9 mouse cellular contexts compared by ENCODE assay signal in the genomic region with DNA sequence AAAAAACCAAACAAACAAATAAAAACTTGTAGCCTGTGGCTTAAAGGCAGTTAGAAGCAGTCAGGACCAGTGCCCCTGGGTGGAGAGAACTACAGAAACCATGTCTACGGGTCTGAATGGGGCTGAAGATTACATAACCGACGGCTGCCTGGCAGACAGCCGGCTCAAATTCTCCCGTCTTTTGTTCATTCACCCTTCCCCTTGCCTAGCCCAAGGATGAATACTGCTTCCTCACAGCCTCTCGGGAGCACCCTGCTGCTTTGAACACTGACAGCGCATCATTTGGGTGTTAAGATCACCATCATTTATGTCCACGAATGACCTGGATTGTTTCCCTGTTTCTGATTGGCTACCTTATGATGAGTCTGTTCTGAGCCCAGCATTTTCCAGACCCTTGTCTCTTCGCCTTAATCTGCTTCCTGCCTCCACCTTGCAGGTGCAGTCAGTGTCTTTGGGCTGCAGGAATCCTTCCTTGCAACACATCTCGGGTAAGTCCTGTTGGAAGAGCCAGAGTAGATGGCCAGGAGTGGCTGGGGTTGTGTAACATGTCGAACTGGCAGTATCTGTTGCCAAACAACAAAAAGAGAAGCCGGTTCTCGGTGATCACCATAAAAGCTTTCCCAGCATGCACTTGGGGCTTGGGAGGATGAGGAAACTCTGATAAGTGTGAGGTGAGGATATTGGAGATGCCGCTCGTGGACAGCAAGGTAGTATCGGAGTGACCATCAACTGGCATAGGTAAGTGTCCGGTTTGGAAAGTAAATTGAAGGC. TPM values are rescaled to one million over a fixed set of nuclear protein-coding genes. Genes with fewer than 3 reads are reported as not detected.
DNase-seq lines count a peak whose midpoint lies in the region; ATAC-seq and TF ChIP-seq lines count a peak whose summit lies in the region.
"Had no signal": no experiment of that assay in that cellular context is flagged by ENCODE, and none has a peak within 500 bp of the region (broad histone marks: within the 10 kb centered on the region; RNA-seq: fewer than 3 reads in every experiment).

Gpld1 (plus strand) TSS at position 641 of the 771 bp plus-strand sequence.

- peak; percentile 25 for DNase-seq in forebrain, postnatal 0 days
- no peak for DNase-seq in neural tube, embryonic 10.5 days (ENCODE audit: extremely low spot score, low spot score)
- DNase-seq in frontal cortex, adult 2 months (ENCODE audit: extremely low spot score in 1 of 2, low spot score in 1 of 2), result peak in 1 of 2 experiments; percentile 47
- DNase-seq in urinary bladder, adult 18-20 months (ENCODE audit: low spot score in 2 of 2), result no peak
- DNase-seq in MN1 (ENCODE audit: low spot score), result no peak
- DNase-seq: heart, postnatal 10 days had no signal

- peaks cover 10% of the 10 kb centered on the region for H3K4me1 ChIP-seq in forebrain, postnatal 0 days (ENCODE audit: insufficient read depth)
- peaks cover 14% of the 10 kb centered on the region for H3K4me1 ChIP-seq in forebrain, embryonic 12.5 days
- H3K4me1 ChIP-seq in neural tube, embryonic 12.5 days, result peaks cover 10% of the 10 kb centered on the region
- peaks cover 14% of the 10 kb centered on the region for H3K4me1 ChIP-seq in neural tube, embryonic 13.5 days (replicated peaks)

- ATAC-seq in forebrain, postnatal 0 days, result no peak
- ATAC-seq in forebrain, embryonic 12.5 days (ENCODE audit: low FRiP score), result no peak
- ATAC-seq in neural tube, embryonic 12.5 days (ENCODE audit: low FRiP score, low read depth), result no peak
- no peak for ATAC-seq in neural tube, embryonic 13.5 days (ENCODE audit: low read depth)

- no peak within 1 kb of the TSS for H3K4me3 ChIP-seq in forebrain, postnatal 0 days (ENCODE audit: low read depth, low read length)
- H3K4me3 ChIP-seq in forebrain, embryonic 12.5 days (replicated peaks), result no peak within 1 kb of the TSS
- no peak within 1 kb of the TSS for H3K4me3 ChIP-seq in neural tube, embryonic 12.5 days
- H3K4me3 ChIP-seq in neural tube, embryonic 13.5 days, result no peak within 1 kb of the TSS

- no peak within 1 kb of the TSS for H3K27ac ChIP-seq in forebrain, postnatal 0 days (ENCODE audit: low read depth, low read length)
- H3K27ac ChIP-seq in forebrain, embryonic 12.5 days, result no peak within 1 kb of the TSS
- H3K27ac ChIP-seq in neural tube, embryonic 12.5 days, result no peak within 1 kb of the TSS
- H3K27ac ChIP-seq in neural tube, embryonic 13.5 days (replicated peaks), result no peak within 1 kb of the TSS

- H3K27me3 ChIP-seq in forebrain, postnatal 0 days (ENCODE audit: insufficient read depth, low read length), result no peaks in the 10 kb centered on the region
- 0 out of 2 replicates have a peak, but pooled peaks cover 4% of the 10 kb centered on the region for H3K27me3 ChIP-seq in forebrain, embryonic 12.5 days
- no peaks in the 10 kb centered on the region for H3K27me3 ChIP-seq in neural tube, embryonic 12.5 days (replicated peaks)
- no peaks in the 10 kb centered on the region for H3K27me3 ChIP-seq in neural tube, embryonic 13.5 days

- H3K36me3 ChIP-seq in forebrain, postnatal 0 days (ENCODE audit: insufficient read depth), result no peaks in the 10 kb centered on the region
- H3K36me3 ChIP-seq in forebrain, embryonic 12.5 days (replicated peaks), result no peaks in the 10 kb centered on the region
- no peaks in the 10 kb centered on the region for H3K36me3 ChIP-seq in neural tube, embryonic 12.5 days
- H3K36me3 ChIP-seq in neural tube, embryonic 13.5 days, result no peaks in the 10 kb centered on the region

- TF ChIP-seq CTCF in forebrain, postnatal 0 days (IDR thresholded peaks at IDR 0.05; ENCODE audit: low read depth), result no peak

- 43% methylated on average over 17 of the region's 17 CpGs for WGBS in forebrain, postnatal 0 days
- WGBS in forebrain, embryonic 12.5 days, result 49% methylated on average over 17 of the region's 17 CpGs
- WGBS in neural tube, embryonic 12.5 days, result 47% methylated on average over 17 of the region's 17 CpGs
- WGBS in neural tube, embryonic 13.5 days, result 45% methylated on average over 17 of the region's 17 CpGs

- H3K4me2 ChIP-seq in forebrain, postnatal 0 days (ENCODE audit: low read depth), result no peak within 1 kb of the TSS
- no peak within 1 kb of the TSS for H3K4me2 ChIP-seq in forebrain, embryonic 12.5 days
- H3K4me2 ChIP-seq in neural tube, embryonic 12.5 days (replicated peaks), result peak within 1 kb of the TSS; percentile 1
- H3K4me2 ChIP-seq in neural tube, embryonic 13.5 days, result peak within 1 kb of the TSS; percentile 4; the same call in 1 of the 2 replicates

- H3K9ac ChIP-seq in forebrain, postnatal 0 days, result no peak within 1 kb of the TSS
- no peak within 1 kb of the TSS for H3K9ac ChIP-seq in forebrain, embryonic 12.5 days
- no peak within 1 kb of the TSS for H3K9ac ChIP-seq in neural tube, embryonic 12.5 days
- H3K9ac ChIP-seq in neural tube, embryonic 13.5 days, result no peak within 1 kb of the TSS

- H3K9me3 ChIP-seq in forebrain, postnatal 0 days (ENCODE audit: low read length), result no peaks in the 10 kb centered on the region
- H3K9me3 ChIP-seq in forebrain, embryonic 12.5 days, result no peaks in the 10 kb centered on the region
- H3K9me3 ChIP-seq in neural tube, embryonic 12.5 days, result no peaks in the 10 kb centered on the region
- no peaks in the 10 kb centered on the region for H3K9me3 ChIP-seq in neural tube, embryonic 13.5 days

RNA-seq across cellular contexts. Expression of gene Gpld1, which starts in this region (rescaled TPM):
- total RNA-seq in forebrain, postnatal 0 days (2014; rRNA removed), result 3.4 and 5.2 TPM in 2 replicates
- polyA plus RNA-seq in forebrain, postnatal 0 days (2015; fragmentation: Nextera tagmentation; extraction: Ambion mirVana), result 0.97 and 1.6 TPM in 2 replicates
- 0.41 and 0.64 TPM in 2 replicates for polyA plus RNA-seq in forebrain, embryonic 12.5 days (2016; fragmentation: Nextera tagmentation; extraction: Ambion mirVana)
- 0.76 and 0.87 TPM in 2 replicates for polyA plus RNA-seq in neural tube, embryonic 12.5 days (2016; fragmentation: Nextera tagmentation; extraction: Ambion mirVana)
- 18.5 and 18.6 TPM in 2 replicates for polyA plus RNA-seq in frontal cortex, adult 2 months (2012; rRNA removed)
- 1.9 and 2.1 TPM in 2 replicates for polyA plus RNA-seq in neural tube, embryonic 13.5 days (2015; fragmentation: Nextera tagmentation; extraction: Ambion mirVana)

Comparison
In these comparisons a context has a peak if more than half of its experiments do, and no peak if none do; other contexts are left out.
1. H3K4me2 ChIP-seq: peak in neural tube, embryonic 12.5 days (single experiment) and neural tube, embryonic 13.5 days (single experiment); none in forebrain, postnatal 0 days (single experiment) and forebrain, embryonic 12.5 days (single experiment).